Mouse (Mus musculus): ENCODE results near the gene Dclre1b. TPM values are rescaled to one million over a fixed set of nuclear protein-coding genes. Genes with fewer than 3 reads are reported as not detected.

Dclre1b gene
- polyA plus RNA-seq, 2 experiments = 11.4 to 32.2 TPM

DNA sequence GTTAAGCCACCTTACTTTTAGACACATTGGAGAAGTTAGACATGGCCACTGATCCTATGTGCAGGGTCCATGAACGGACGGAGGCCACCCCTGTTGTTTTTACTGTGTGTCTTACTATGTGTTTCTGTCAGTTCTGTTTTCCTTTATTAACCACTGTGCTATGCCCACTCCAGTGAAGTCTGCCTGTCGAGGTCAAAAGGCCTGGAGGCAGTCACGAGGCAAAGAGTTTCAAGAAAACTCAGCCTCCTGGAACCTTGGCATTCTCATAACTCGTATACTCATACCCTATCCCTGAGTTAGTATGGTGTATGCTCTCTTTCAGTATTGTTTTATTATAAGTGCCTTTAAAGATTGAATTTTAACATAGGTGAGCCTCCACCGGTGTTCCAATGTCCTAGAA, 30.5 kb upstream of the Dclre1b start:
- no peaks in the 10 kb centered on the region for H3K9me3 ChIP-seq (ENCODE audit: control insufficient read depth, low read length)
- H3K27me3 ChIP-seq (ENCODE audit: control insufficient read depth, insufficient read depth, low read length) = no peaks in the 10 kb centered on the region
- no peak overlapping the region for H3K9ac ChIP-seq (ENCODE audit: low read depth, low read length, severe bottlenecking)
- no peaks in the 10 kb centered on the region for H3K36me3 ChIP-seq (ENCODE audit: control insufficient read depth, insufficient read depth, low read length)
- no peak overlapping the region for H3K4me3 ChIP-seq (replicated peaks; ENCODE audit: low read length)
- WGBS = 89% methylated on average over 6 of the region's 6 CpGs
- DNase-seq (ENCODE audit: low spot score) (no peak), ATAC-seq (ENCODE audit: low FRiP score, low read depth) (no peak)
- no peak overlapping the region for H3K27ac ChIP-seq (replicated peaks; ENCODE audit: low read depth, low read length)
- H3K4me2 ChIP-seq (replicated peaks; ENCODE audit: low read depth, low read length, severe bottlenecking) = no peak overlapping the region
- no peaks in the 10 kb centered on the region for H3K4me1 ChIP-seq (ENCODE audit: control insufficient read depth, insufficient read depth, low read length)
- no peak for TF ChIP-seq POLR2A (IDR thresholded peaks at IDR 0.05; ENCODE audit: borderline replicate concordance, extremely low read depth, insufficient read depth, insufficient read length)

DNA sequence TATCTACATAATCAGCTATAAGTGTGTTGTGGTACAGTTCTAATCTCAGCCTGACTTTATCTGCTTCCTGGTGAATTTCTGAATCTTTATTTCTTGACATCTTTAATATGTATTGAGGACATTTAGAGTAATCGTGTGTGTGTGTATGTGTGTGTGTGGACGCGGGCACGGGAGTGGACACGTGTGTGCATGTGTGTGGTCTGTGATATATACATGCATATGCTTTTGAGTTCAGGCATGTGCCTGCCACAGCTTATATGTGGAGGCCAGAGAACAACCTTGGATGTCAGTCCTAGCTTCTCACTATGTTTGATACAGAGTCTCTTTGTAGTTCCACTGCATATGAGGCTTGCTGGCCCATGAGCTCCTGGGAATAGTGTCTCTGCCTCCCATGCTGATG, 27.2 kb upstream of the Dclre1b start:
- H3K4me3 ChIP-seq (replicated peaks; ENCODE audit: low read length) = no peak overlapping the region
- H3K27ac ChIP-seq (replicated peaks; ENCODE audit: low read depth, low read length) = no peak overlapping the region
- no peak overlapping the region for H3K4me2 ChIP-seq (replicated peaks; ENCODE audit: low read depth, low read length, severe bottlenecking)
- H3K4me1 ChIP-seq (ENCODE audit: control insufficient read depth, insufficient read depth, low read length) = no peaks in the 10 kb centered on the region
- no peak overlapping the region for H3K9ac ChIP-seq (ENCODE audit: low read depth, low read length, severe bottlenecking)
- no peak for TF ChIP-seq POLR2A (IDR thresholded peaks at IDR 0.05; ENCODE audit: borderline replicate concordance, extremely low read depth, insufficient read depth, insufficient read length)
- no peaks in the 10 kb centered on the region for H3K9me3 ChIP-seq (ENCODE audit: control insufficient read depth, low read length)
- H3K27me3 ChIP-seq (ENCODE audit: control insufficient read depth, insufficient read depth, low read length) = no peaks in the 10 kb centered on the region
- no peaks in the 10 kb centered on the region for H3K36me3 ChIP-seq (ENCODE audit: control insufficient read depth, insufficient read depth, low read length)
- ATAC-seq (ENCODE audit: low FRiP score, low read depth) = no peak
- WGBS = 91% methylated on average over 5 of the region's 5 CpGs
- no peak for DNase-seq (ENCODE audit: low spot score)

DNA sequence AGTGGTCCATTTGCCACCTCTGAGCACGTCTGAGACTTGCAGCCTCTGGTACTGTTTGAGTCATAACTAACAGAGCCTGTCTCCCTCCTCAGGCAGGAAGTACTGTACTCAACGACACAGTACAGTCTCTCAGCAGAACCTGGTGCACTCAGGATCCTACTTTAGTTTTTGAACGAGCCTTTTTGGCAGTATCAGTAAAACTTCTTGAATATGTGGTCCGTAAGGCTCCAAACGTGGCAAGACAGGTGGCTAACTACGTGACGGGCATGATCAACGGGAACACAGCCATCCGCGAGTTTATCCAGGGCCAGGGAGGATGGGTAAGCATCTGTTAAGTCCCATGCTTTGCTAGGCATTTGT, 26.7 kb upstream of the Dclre1b start:
- H3K9ac ChIP-seq (ENCODE audit: low read depth, low read length, severe bottlenecking) = no peak overlapping the region
- H3K4me3 ChIP-seq (replicated peaks; ENCODE audit: low read length) = no peak overlapping the region
- H3K36me3 ChIP-seq (ENCODE audit: control insufficient read depth, insufficient read depth, low read length) = no peaks in the 10 kb centered on the region
- 74% methylated on average over 10 of the region's 10 CpGs for WGBS
- H3K27me3 ChIP-seq (ENCODE audit: control insufficient read depth, insufficient read depth, low read length) = no peaks in the 10 kb centered on the region
- H3K4me1 ChIP-seq (ENCODE audit: control insufficient read depth, insufficient read depth, low read length) = no peaks in the 10 kb centered on the region
- no peak for DNase-seq (ENCODE audit: low spot score)
- H3K9me3 ChIP-seq (ENCODE audit: control insufficient read depth, low read length) = no peaks in the 10 kb centered on the region
- no peak overlapping the region for H3K4me2 ChIP-seq (replicated peaks; ENCODE audit: low read depth, low read length, severe bottlenecking)
- no peak for ATAC-seq (ENCODE audit: low FRiP score, low read depth)
- H3K27ac ChIP-seq (replicated peaks; ENCODE audit: low read depth, low read length) = no peak overlapping the region
- no peak for TF ChIP-seq POLR2A (IDR thresholded peaks at IDR 0.05; ENCODE audit: borderline replicate concordance, extremely low read depth, insufficient read depth, insufficient read length)

DNA sequence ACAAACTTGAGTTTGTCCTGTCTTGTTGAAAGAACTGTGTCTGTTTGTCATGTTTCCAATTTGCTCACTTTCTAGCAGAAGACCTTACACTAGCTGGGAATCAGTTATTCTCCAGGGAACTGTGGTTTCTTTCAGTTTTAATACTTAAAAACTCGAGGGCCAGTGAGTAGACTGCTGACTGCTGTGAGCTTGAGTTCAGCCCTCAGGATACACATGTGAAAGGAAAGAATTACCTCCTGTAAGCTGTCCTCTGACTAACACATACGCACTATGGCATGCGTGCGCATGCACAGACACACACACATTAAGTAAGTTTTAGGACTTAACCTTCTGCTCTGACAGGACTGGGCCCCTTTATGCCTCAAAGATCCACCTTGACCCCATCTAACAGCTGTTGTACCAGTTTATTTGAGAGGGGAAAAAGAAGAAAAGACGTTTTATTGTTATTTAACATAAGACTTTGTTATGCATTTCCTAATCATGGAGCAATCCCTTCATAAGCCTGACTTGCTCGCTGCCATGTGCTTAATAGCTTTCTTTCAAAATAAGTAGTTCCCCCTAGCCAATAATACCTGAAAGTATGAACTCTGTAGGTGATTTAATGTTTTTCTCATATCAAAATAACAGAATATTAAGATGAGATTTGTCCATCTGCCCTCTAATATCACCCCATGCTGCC, 26.2 kb upstream of the Dclre1b start:
- Histone ChIP-seq H3K9me3 (ENCODE audit: control insufficient read depth, low read length) (no peaks in the 10 kb centered on the region), H3K4me2 (replicated peaks; ENCODE audit: low read depth, low read length, severe bottlenecking) (no peak overlapping the region)
- TF ChIP-seq POLR2A (IDR thresholded peaks at IDR 0.05; ENCODE audit: borderline replicate concordance, extremely low read depth, insufficient read depth, insufficient read length) = no peak

DNA sequence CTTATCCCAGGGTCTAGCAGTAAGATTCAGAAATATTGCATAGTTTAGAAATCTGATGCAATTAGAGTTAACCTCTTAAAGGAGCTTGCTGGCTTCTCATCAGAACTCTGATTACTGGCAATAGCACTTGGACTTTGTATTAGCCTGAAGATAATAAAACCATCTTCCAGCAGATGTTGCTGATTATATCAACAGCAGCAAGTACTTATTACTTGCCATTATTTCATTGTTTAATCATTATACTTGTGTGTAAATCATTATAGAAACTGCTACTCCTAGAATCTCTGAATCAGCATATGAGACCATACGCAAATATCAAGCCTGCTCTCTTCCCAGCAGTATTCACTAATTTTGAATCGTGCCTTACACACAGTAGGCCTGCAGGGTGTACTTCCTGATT, 24.8 kb upstream of the Dclre1b start:
- 84% methylated on average over 2 of the region's 2 CpGs for WGBS

More for the DNA sequence above, 26.2 kb upstream of the Dclre1b start:
- Histone ChIP-seq H3K36me3 (ENCODE audit: control insufficient read depth, insufficient read depth, low read length) (no peaks in the 10 kb centered on the region), H3K27ac (replicated peaks; ENCODE audit: low read depth, low read length) (no peak overlapping the region), H3K4me3 (replicated peaks; ENCODE audit: low read length) (no peak overlapping the region), H3K27me3 (ENCODE audit: control insufficient read depth, insufficient read depth, low read length) (no peaks in the 10 kb centered on the region), H3K4me1 (ENCODE audit: control insufficient read depth, insufficient read depth, low read length) (no peaks in the 10 kb centered on the region), H3K9ac (ENCODE audit: low read depth, low read length, severe bottlenecking) (no peak overlapping the region)
- DNase-seq (ENCODE audit: low spot score) = no peak
- no peak for ATAC-seq (ENCODE audit: low FRiP score, low read depth)
- WGBS = 68% methylated on average over 6 of the region's 6 CpGs

DNA sequence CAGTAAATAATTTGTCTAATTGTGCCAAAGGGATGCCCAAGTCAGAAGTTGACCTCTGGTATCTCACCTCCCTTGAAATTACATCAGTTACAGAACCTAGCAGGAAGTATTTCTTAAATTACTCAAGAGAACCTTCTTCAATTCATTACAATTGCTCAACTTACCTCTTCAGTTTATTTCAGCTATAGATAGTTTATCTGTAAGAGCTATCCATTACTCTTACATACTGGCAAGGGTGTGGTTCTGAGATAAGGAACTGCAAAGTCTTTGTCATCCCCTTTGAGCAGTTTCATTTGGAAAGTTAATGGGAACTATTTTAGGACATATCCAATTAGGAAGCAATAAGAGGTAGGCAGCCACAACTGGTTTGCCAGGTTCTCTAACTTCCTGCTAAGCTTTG, 23.2 kb upstream of the Dclre1b start, which contains the start of gene Bcl2l15:
Gene Bcl2l15, plus strand, starts transcription at position 176 of the 400 bp plus-strand sequence.
- H3K9me3 ChIP-seq (ENCODE audit: control insufficient read depth, low read length) = no peaks in the 10 kb centered on the region
- no peaks in the 10 kb centered on the region for H3K36me3 ChIP-seq (ENCODE audit: control insufficient read depth, insufficient read depth, low read length)
- TF ChIP-seq POLR2A (IDR thresholded peaks at IDR 0.05; ENCODE audit: borderline replicate concordance, extremely low read depth, insufficient read depth, insufficient read length) = no peak

More for the DNA sequence above, 24.8 kb upstream of the Dclre1b start:
- Histone ChIP-seq H3K4me2 (replicated peaks; ENCODE audit: low read depth, low read length, severe bottlenecking) (no peak overlapping the region), H3K27me3 (ENCODE audit: control insufficient read depth, insufficient read depth, low read length) (no peaks in the 10 kb centered on the region), H3K9ac (ENCODE audit: low read depth, low read length, severe bottlenecking) (no peak overlapping the region), H3K4me1 (ENCODE audit: control insufficient read depth, insufficient read depth, low read length) (no peaks in the 10 kb centered on the region), H3K27ac (replicated peaks; ENCODE audit: low read depth, low read length) (no peak overlapping the region), H3K4me3 (replicated peaks; ENCODE audit: low read length) (no peak overlapping the region), H3K9me3 (ENCODE audit: control insufficient read depth, low read length) (no peaks in the 10 kb centered on the region), H3K36me3 (ENCODE audit: control insufficient read depth, insufficient read depth, low read length) (no peaks in the 10 kb centered on the region)
- TF ChIP-seq POLR2A (IDR thresholded peaks at IDR 0.05; ENCODE audit: borderline replicate concordance, extremely low read depth, insufficient read depth, insufficient read length) = no peak
- ATAC-seq (ENCODE audit: low FRiP score, low read depth) = no peak
- DNase-seq (ENCODE audit: low spot score) = no peak

More for the DNA sequence above, 23.2 kb upstream of the Dclre1b start, which contains the start of gene Bcl2l15:
- DNase-seq (ENCODE audit: low spot score) (no peak), ATAC-seq (ENCODE audit: low FRiP score, low read depth) (no peak)
- no peak within 1 kb of the TSS for H3K4me3 ChIP-seq (replicated peaks; ENCODE audit: low read length)
- H3K27me3 ChIP-seq (ENCODE audit: control insufficient read depth, insufficient read depth, low read length) = no peaks in the 10 kb centered on the region
- H3K4me2 ChIP-seq (replicated peaks; ENCODE audit: low read depth, low read length, severe bottlenecking) = no peak within 1 kb of the TSS
- no peak within 1 kb of the TSS for H3K27ac ChIP-seq (replicated peaks; ENCODE audit: low read depth, low read length)
- H3K9ac ChIP-seq (ENCODE audit: low read depth, low read length, severe bottlenecking) = no peak within 1 kb of the TSS
- H3K4me1 ChIP-seq (ENCODE audit: control insufficient read depth, insufficient read depth, low read length) = no peaks in the 10 kb centered on the region

Measured in limb, embryonic 14.5 days (tissue).